Mouse (Mus musculus) forebrain, embryonic 14.5 days (tissue): Measurements from ENCODE around the gene Hfe2. TPM values are rescaled to one million over a fixed set of nuclear protein-coding genes. Genes with fewer than 3 reads are reported as not detected.
A peak's percentile ranks its signal among the peaks of the same experiment; 100 is the strongest.

Experiments
- ATAC-seq: fragments of 200-750 bp; cut with Nextera tagmentation; 2 replicates; pipeline ENCODE4 v1.8.0; 2017; ENCODE audit warnings: mild to moderate bottlenecking, moderate library complexity
- DNase-seq: peaks from one replicate; pipeline ENCODE4 v3.0.0-alpha.2; 2015; ENCODE audit warnings: low spot score
- H3K27ac ChIP-seq: fragments of 300-500 bp; sonication (generic); 2 replicates; pipeline ENCODE4 v1.5.1; 2014; ENCODE audit warnings: low read depth, mild to moderate bottlenecking, control low read depth, low read length, moderate library complexity
- H3K27me3 ChIP-seq: fragments of 300-500 bp; sonication (generic); replicated peaks from 2 replicates; pipeline ENCODE4 v1.6.1; 2014; ENCODE audit warnings: low read length, control low read depth, mixed read lengths; ENCODE audit not compliant: control insufficient read depth, insufficient read depth
- H3K36me3 ChIP-seq: fragments of 300-500 bp; sonication (generic); 2 replicates; pipeline ENCODE4 v1.6.1; 2014; ENCODE audit warnings: low read length, control low read depth; ENCODE audit not compliant: control insufficient read depth, insufficient read depth
- H3K4me1 ChIP-seq: fragments of 300-500 bp; sonication (generic); 2 replicates; pipeline ENCODE4 v1.6.1; 2014; ENCODE audit warnings: antibody characterized with exemption, low read length, control low read depth; ENCODE audit not compliant: control insufficient read depth, insufficient read depth
- H3K4me2 ChIP-seq: fragments of 300-500 bp; sonication (generic); 2 replicates; pipeline ENCODE4 v1.6.1; 2014; ENCODE audit warnings: mild to moderate bottlenecking, control low read depth, low read length
- H3K4me3 ChIP-seq: fragments of 300-500 bp; sonication (generic); 2 replicates; pipeline ENCODE4 v1.5.1; 2014; ENCODE audit warnings: low read depth, low read length, control low read depth
- H3K9ac ChIP-seq: fragments of 300-500 bp; sonication (generic); 2 replicates; pipeline ENCODE4 v1.6.1; 2014; ENCODE audit warnings: mild to moderate bottlenecking, low read length, control low read depth, moderate library complexity
- H3K9me3 ChIP-seq: fragments of 300-500 bp; sonication (generic); replicated peaks from 2 replicates; pipeline ENCODE4 v1.6.1; 2016; ENCODE audit warnings: low read length, control low read depth, mixed read lengths; ENCODE audit not compliant: control insufficient read depth
- WGBS: fragments of 180-500 bp; shearing (Covaris S2); extraction: QIAGEN DNeasy Blood & Tissue Kit; methylation state at CpG from one replicate; pipeline ENCODE4 v1.1.7; 2014; 5-methylcytosine and 5-hydroxymethylcytosine counted together
- polyA plus RNA-seq: library from polyadenylated mRNA; unstranded; fragments of >200 nt; fragmentation: Nextera tagmentation; extraction: Ambion mirVana; gene quantifications from 2 replicates; pipeline ENCODE4 v1.2.1, GENCODE M21; 2014

Gene Hfe2
- polyA plus RNA-seq, 1 experiment from 2014 or later = 0.41 TPM

- ATAC-seq (no peak), DNase-seq (no peak)
- Histone ChIP-seq H3K27me3 (no peaks in the 10 kb centered on the region), H3K4me3 (no peak overlapping the region), H3K27ac (no peak overlapping the region), H3K9ac (no peak overlapping the region), H3K4me1 (no peaks in the 10 kb centered on the region), H3K36me3 (no peaks in the 10 kb centered on the region), H3K9me3 (no peaks in the 10 kb centered on the region), H3K4me2 (no peak overlapping the region)
- 54% methylated on average over 2 of the region's 2 CpGs for WGBS
Measured at GRCm38 (mm10) chr3:96534300-96534699, 9.3 kb downstream of the Hfe2 start.

GRCm38 (mm10) chr3:96539316-96539715 lies 14.3 kb downstream of the Hfe2 start:
- Histone ChIP-seq H3K4me3 (no peak overlapping the region), H3K36me3 (no peaks in the 10 kb centered on the region), H3K27me3 (no peaks in the 10 kb centered on the region), H3K4me1 (no peaks in the 10 kb centered on the region), H3K27ac (no peak overlapping the region), H3K9ac (no peak overlapping the region), H3K9me3 (no peaks in the 10 kb centered on the region), H3K4me2 (no peak overlapping the region)
- 83% methylated on average over 2 of the region's 2 CpGs for WGBS
- DNase-seq = no peak
- ATAC-seq = no peak

DNA sequence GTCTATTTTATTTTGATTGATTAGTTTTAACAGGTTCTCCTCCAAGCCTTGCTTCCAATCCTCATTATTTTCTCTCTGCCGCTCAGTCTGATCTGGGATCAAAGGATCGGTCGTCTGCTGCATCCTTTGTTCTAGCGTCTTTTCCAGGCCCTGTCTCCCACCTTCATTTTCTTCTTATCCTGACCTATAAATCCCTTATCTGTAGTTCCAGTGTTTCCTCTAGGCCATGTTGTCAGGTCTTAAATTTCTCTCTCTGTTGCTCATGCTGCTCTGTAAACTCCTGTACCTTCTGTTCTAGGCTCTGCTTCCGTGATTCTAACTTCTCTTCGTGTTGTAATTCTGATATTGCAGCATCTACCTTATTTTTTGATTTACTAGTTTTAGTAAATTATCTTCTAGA lies 15.8 kb downstream of the Hfe2 start:
- no peaks in the 10 kb centered on the region for H3K4me1 ChIP-seq
- WGBS = 28% methylated on average over 6 of the region's 6 CpGs
- no peak overlapping the region for H3K9ac ChIP-seq
- no peak for DNase-seq
- ATAC-seq = no peak
- H3K4me2 ChIP-seq = no peak overlapping the region
- H3K9me3 ChIP-seq = no peaks in the 10 kb centered on the region
- H3K36me3 ChIP-seq = no peaks in the 10 kb centered on the region
- no peaks in the 10 kb centered on the region for H3K27me3 ChIP-seq
- no peak overlapping the region for H3K27ac ChIP-seq
- no peak overlapping the region for H3K4me3 ChIP-seq

GRCm38 (mm10) chr3:96541328-96542078 lies 16.5 kb downstream of the Hfe2 start:
- WGBS = 20% methylated on average over 14 of the region's 14 CpGs
- DNase-seq = peak; percentile 45
- Histone ChIP-seq H3K36me3 (no peaks in the 10 kb centered on the region), H3K9me3 (no peaks in the 10 kb centered on the region), H3K4me3 (no peak overlapping the region), H3K9ac (0 out of 2 replicates have a peak overlapping the region, but pooled peaks have one; percentile 29), H3K4me2 (no peak overlapping the region), H3K4me1 (no peaks in the 10 kb centered on the region), H3K27me3 (no peaks in the 10 kb centered on the region), H3K27ac (no peak overlapping the region)
- no peak for ATAC-seq

GRCm38 (mm10) chr3:96542554-96542953 lies 17.6 kb downstream of the Hfe2 start:
- H3K4me2 ChIP-seq = no peak overlapping the region
- no peaks in the 10 kb centered on the region for H3K4me1 ChIP-seq
- ATAC-seq (no peak), DNase-seq (peak; percentile 27)
- no peak overlapping the region for H3K9ac ChIP-seq
- H3K27me3 ChIP-seq = no peaks in the 10 kb centered on the region
- H3K36me3 ChIP-seq = no peaks in the 10 kb centered on the region
- no peaks in the 10 kb centered on the region for H3K9me3 ChIP-seq
- no peak overlapping the region for H3K27ac ChIP-seq
- 79% methylated on average over 8 of the region's 8 CpGs for WGBS
- H3K4me3 ChIP-seq = no peak overlapping the region

GRCm38 (mm10) chr3:96543345-96543744 lies 18.4 kb downstream of the Hfe2 start:
- H3K9me3 ChIP-seq = no peaks in the 10 kb centered on the region
- H3K27ac ChIP-seq = no peak overlapping the region
- H3K27me3 ChIP-seq = no peaks in the 10 kb centered on the region
- H3K9ac ChIP-seq = no peak overlapping the region
- no peak for ATAC-seq
- no peaks in the 10 kb centered on the region for H3K36me3 ChIP-seq
- H3K4me1 ChIP-seq = no peaks in the 10 kb centered on the region
- WGBS = 91% methylated on average over 11 of the region's 11 CpGs
- no peak overlapping the region for H3K4me3 ChIP-seq
- no peak for DNase-seq
- no peak overlapping the region for H3K4me2 ChIP-seq

DNA sequence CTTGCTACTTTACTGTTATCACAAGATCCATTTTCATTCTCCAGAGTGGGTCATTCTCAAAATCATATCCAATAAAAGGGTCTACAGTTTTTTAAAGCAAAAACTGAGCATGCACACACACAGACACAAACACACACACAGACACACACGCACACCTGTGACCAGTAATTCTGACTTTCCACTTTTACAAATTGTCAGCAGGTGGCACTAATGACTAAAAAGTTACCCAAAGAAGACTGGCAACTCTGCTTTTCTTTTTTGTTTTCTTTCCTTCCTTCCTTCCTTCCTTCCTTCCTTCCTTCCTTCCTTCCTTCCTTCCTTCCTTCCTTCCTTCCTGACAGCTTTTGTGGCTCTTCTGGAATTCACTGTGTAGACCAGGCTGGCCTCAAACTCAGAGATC lies 20.6 kb downstream of the Hfe2 start:
- H3K4me3 ChIP-seq = no peak overlapping the region
- H3K4me2 ChIP-seq = no peak overlapping the region
- H3K27ac ChIP-seq = no peak overlapping the region
- ATAC-seq (no peak), DNase-seq (no peak)
- no peaks in the 10 kb centered on the region for H3K4me1 ChIP-seq
- WGBS = 42% methylated on average over 1 of the region's 1 CpGs
- H3K27me3 ChIP-seq = no peaks in the 10 kb centered on the region
- no peaks in the 10 kb centered on the region for H3K36me3 ChIP-seq
- no peaks in the 10 kb centered on the region for H3K9me3 ChIP-seq
- H3K9ac ChIP-seq = no peak overlapping the region

DNA sequence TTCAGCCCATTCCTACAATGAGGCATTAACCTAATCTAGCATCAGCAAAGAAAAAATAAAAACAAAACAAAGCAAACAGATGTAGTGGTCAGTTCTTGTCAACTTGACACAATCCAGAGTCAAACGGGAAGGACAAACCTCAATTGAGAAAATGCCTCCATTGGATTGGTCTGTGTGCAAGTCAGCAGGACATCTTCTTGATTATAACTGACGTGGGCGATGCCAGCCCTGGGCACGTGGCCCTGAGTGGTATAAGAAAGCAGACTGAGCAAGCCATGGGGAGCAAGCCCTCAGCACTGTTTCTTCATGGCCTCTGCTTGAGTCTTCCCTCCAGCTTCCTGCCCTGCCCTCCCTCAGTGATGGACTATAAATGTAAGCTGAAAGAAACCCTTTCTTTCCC lies 21.9 kb downstream of the Hfe2 start:
- Histone ChIP-seq H3K9me3 (no peaks in the 10 kb centered on the region), H3K27me3 (no peaks in the 10 kb centered on the region), H3K4me1 (no peaks in the 10 kb centered on the region), H3K27ac (no peak overlapping the region), H3K9ac (no peak overlapping the region; the same call in 1 of the 2 replicates), H3K36me3 (no peaks in the 10 kb centered on the region), H3K4me3 (no peak overlapping the region), H3K4me2 (0 out of 2 replicates have a peak overlapping the region, but pooled peaks have one; percentile 14)
- DNase-seq = no peak
- 0 out of 2 replicates have a peak, but pooled peaks have one; percentile 32 for ATAC-seq
- 47% methylated on average over 4 of the region's 4 CpGs for WGBS

- H3K4me1 ChIP-seq = no peaks in the 10 kb centered on the region
- peak; percentile 81 for DNase-seq
- H3K9me3 ChIP-seq = no peaks in the 10 kb centered on the region
- no peak overlapping the region for H3K9ac ChIP-seq
- 0 out of 2 replicates have a peak overlapping the region, but pooled peaks have one; percentile 22 for H3K4me2 ChIP-seq
- H3K4me3 ChIP-seq = no peak overlapping the region
- WGBS = 8% methylated on average over 14 of the region's 14 CpGs
- H3K27me3 ChIP-seq = no peaks in the 10 kb centered on the region
- no peak overlapping the region for H3K27ac ChIP-seq
- no peak; the same call in none of the 2 replicates for ATAC-seq
- no peaks in the 10 kb centered on the region for H3K36me3 ChIP-seq
Measured at GRCm38 (mm10) chr3:96547389-96547960, 22.5 kb downstream of the Hfe2 start.
